Mouse (Mus musculus) liver, adult (tissue): ENCODE measurements around the gene Mettl9.

Experiments used
- GATA4 ChIP-seq: IDR thresholded peaks from 2 replicates; pipeline ENCODE4 v1.6.1; 2014; ENCODE audit warnings: mild to moderate bottlenecking, low read length; ENCODE audit not compliant: insufficient replicate concordance

Mettl9 gene

DNA sequence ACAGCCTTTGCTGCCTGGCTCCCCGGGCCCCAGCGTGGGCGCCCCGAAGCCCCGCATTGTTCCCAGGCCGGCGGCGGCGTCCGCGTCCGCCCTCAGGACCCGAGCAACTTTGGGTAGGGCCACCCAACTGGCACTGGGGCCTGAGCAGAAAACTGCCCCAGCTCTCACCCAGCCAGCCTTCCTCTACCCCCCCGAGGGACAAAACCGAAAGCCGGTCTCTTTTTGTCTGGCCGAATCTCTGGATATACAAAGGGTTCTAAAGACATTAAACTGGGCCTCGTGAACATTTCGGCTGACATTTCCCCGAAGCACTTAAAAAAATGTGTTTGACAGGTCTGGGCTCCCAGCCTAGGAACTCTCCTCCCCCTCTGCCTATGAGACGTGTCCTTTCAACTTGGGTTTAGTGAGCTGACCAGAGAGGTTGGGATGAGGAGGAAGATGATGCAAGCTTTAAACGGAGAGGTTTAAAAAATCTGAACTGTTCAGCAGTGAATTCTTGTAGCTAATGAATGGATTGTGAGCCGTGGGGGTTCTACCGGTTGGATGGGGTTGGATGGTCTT is 996 bp downstream of the Mettl9 start:
- TF ChIP-seq GATA4: no peak

DNA sequence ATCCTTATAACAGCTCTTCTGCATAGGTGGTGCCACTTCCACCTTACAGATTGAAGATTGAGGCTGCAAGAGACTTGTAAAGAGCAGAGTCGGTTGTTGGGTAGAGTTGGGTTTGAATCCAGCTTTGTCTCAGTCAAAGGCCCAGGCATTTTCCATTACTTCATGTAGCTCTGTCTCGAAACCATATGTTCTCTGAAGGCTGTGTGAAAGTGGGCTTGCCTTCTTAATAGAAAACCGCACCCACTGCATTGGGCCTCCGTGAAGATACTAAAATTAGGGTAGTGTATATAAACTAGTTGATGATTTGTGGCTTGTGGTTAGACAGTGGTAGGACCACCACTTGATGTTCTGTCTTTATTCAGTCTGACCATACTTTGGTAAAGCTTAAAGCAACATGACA is 6.3 kb downstream of the Mettl9 start:
- no peak for TF ChIP-seq GATA4

DNA sequence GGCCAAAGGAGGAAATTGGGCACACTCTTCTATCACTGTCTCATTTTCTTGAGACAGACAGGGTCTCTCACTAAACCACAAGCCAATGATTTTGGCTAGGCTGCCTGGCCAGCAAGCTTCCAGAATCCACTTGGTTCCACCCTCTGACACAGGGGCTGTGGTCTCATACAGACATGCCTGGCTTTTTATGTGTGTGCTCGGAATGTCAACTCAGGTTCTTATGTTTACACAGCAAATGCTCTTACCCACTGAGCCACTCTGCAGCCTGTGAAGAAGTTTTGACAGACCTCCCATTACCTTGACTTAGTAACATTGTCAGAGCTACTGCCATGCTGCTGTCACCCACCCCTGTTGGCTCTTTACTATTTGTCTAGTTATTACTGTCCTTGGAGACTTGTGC is 7.7 kb downstream of the Mettl9 start:
- TF ChIP-seq GATA4: no peak

DNA sequence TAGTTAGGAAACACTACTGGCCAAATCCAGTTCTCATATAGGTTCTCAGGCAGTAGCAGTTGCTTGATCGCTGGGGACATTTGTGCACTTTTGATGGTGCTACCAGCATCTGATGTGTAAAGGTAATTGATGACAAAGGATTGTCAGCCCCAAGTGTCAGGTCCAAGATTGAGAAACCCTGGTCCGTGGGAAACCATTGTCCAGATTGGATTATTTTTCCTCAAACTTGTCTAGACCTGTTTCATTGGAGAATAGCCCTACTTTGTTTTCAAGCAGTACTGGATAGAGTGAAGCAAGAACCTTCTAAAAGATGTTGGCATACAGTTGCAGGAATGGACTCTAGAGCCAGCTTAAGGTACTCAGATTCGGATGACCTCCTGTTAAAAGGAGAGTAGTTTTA is 8.8 kb downstream of the Mettl9 start:
- no peak for TF ChIP-seq GATA4

DNA sequence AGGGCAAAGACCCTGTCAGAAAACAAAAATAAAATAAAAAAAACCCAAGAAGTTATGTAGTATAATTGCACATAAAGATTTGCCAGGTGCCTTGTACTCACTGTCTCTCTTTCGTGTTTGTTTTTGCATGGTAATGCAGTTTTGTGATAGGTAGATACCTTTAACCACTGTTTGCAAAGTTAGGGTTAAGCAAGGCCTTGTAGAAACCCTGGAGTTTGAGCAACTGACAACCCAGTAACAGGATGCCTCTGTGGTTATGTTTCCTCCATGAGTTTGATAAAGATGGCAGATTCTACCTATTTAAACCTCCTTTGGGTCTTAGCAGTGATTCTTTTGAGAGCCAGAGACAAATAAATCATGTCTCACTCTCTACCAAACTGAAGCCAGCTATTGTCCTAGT is 9.3 kb downstream of the Mettl9 start:
- TF ChIP-seq GATA4: no peak

DNA sequence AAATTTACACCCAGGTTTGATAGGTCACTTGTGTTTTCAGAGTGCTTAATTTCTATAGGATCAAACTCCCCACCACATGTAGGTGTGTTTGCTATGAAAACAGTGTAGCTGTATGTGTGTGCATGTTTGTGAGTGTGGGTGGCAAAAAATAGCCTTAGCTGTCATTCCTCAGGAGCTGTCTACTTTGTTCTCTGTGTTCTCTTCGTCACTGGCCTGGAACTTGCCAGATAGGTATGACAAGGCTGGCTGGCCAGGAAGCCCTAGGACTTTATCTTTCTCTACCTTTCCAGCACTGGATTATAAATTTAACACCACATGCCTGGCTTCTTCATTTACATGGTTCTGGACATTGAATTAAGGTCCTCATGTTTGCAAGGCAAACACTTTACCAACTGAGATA is 10.0 kb downstream of the Mettl9 start:
- TF ChIP-seq GATA4: no peak

DNA sequence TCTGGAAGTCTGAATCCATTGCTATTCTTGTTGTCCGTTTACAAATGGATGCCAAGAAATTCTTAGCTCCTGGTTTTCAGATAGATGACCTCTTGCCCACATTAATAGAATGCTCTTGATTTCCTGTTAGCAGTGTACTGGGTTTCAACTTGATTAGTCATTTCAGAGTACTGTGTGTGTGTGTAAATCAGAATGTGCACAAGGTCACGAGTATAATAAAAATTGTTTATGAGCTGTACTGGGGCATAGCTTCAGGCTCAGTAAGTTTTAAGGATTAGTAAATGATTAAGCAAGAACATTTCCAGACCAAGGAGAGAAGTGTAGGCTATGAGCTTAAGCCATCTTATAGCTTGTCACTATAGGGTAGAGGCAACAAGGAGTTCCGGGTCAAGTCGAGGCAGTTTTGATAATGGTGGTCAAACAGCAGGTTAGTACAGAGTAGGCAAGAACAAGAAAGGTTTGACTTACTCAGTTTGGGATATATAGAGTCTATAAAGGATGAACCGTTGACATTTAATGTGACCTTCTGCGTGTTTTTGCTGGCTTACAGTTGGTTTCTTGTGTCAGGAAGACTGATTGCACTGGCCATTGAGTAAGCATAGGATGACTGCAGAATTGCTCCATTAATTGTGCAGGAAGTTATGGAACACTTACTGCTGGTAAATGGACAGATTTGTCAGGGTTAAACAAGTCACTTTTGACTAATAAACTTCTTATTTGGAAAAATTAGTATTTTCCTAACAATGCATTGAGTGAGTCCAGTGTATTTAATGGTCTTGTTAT is 11.6 kb downstream of the Mettl9 start:
- no peak for TF ChIP-seq GATA4

DNA sequence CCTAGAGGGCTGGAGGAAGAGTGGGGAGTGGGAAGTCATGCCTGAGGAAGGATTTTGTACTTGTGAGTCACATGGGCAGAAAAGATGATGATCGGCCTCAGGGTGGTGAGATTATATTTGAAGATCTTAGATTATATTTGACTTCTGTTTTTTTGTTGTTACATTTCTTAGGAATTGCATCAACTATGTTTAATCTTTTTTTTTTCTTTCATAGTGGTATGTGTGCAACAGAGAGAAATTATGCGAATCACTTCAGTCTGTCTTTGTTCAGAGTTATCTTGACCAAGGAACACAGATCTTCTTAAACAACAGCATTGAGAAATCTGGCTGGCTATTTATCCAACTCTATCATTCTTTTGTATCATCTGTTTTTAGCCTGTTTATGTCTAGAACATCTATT is 13.4 kb downstream of the Mettl9 start:
- no peak for TF ChIP-seq GATA4

DNA sequence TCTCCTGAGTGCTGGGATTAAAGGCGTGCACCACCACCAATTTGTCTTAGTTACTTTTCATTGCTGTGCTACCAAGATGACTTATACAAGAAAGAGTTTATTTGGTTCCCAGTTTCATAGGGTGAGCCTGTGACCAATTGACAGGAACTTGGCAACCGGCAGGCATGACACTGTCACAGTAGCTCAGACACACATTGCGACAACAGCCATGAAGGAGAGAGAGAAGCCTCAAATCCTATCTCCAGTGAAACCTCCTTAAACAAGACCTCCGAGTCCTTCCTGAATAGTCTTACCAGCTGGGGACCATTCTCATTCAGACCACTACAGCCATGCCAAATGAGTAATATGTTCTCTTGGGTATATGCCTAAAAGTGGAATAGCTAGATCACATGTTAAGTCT is 18.8 kb downstream of the Mettl9 start:
- no peak for TF ChIP-seq GATA4

DNA sequence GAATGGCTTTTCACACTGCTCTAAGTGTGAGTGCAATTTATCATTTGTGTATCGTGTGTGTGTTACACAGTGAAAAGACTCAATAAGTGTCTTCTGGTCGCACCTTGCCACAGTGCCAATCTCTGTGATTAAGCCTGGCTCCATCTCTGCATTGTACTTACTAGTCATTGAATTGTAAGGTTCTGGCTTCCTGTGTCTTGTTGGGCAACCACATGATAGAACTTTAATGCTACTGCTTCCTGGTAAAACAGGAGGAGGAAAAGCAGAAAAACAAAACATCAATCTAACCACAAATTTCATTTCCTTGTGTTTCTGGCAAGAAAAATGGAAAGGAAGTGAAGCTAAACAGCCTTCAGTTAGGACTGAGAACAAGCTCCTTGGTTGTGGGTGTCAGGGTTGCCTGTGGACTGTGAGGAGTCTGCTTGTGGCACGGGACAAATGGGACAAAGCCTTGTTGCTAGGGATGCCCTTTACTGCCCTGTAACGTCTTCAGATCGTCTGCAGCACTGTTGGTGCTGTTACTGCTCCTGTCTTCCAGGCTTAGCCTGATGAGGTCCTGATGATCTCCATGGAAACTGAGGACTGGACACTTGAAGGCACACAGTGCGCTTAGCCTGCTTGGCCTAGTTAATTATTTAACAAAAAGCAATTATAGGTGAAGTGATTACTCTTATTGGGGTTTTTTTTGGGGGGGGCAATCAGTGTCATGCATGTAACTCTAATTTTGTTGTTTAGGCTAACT is 25.4 kb downstream of the Mettl9 start:
- TF ChIP-seq GATA4: no peak

DNA sequence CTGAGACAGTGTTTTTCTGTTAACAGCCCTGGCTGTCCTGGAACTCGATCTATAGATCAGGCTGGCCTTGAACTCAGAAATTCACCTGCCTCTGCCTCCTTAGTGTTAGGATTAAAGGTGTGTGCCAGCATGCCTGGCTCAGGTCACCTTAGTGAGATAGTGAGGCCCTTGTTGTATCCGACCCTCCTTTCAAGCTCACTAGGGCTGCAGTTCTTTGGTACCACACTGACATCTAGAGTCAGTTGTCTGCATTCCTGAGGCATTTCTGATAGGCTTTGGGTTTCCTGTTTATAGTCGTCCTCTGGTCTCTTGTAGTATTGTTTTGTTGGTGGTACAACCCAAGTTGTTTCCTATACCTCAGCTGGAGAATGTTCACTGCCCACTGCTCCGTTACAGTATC is 30.1 kb downstream of the Mettl9 start:
- no peak for TF ChIP-seq GATA4

DNA sequence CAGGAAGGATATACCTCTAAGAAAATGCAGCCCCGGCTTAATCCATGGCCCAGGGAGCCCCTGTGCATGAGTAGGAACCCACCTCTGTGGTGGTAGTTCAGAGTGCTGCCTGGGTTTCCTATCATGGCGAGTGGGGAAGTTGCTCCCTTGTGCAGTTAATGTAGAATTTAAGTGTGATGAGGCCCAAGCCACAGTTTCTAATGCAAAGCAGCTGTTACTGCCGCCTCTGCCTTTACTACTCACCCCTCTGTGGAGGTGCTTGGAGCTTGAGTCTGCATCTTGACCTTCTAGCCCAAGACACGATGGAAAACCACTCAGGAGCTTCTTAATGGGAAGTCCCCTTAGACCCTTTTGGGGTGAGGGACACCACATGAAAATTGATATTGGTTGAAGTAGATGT is 37.0 kb downstream of the Mettl9 start:
- TF ChIP-seq GATA4: no peak

DNA sequence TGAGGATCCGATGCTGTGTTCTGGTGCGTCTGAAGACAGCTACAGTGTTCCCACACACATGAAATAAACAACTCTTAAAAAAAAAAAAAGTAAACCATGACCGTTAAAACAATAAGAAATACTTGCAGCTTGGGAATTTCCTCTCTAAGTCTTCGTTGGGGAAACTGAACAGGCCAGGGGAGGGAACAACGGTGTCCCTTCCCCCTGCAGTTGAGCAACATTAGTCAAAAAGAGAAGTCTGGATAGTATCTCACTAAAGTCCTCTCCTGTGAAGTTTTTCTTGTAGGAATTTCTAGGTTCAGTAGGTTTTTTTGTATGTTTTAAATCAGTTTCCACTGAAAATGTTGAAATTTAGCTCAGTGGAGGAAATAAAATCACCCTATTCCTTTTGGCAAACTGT is 38.3 kb downstream of the Mettl9 start:
- no peak for TF ChIP-seq GATA4

DNA sequence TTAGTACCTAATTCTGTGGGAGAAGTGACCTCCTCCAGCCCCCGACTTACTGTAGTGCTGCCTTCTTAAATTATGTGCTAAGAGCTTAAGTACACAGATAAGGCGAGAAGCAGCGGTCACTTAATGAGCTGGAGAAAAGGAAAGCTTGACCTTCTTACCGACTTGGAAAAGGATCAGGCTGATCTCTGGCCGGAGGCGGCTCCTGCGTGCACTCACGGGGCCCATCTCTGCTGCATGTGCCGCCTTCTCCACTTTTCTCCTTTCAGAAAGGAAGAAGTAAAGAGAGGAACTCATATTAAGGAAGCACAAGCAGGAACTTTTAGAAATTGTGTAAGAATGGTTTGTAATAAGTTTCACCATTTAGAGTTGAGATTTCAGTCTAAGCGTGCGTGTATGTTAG is 40.0 kb downstream of the Mettl9 start, which contains the start of gene Igsf6:
Igsf6 (minus strand) TSS at position 292 of the 400 bp plus-strand sequence.
- no peak for TF ChIP-seq GATA4

DNA sequence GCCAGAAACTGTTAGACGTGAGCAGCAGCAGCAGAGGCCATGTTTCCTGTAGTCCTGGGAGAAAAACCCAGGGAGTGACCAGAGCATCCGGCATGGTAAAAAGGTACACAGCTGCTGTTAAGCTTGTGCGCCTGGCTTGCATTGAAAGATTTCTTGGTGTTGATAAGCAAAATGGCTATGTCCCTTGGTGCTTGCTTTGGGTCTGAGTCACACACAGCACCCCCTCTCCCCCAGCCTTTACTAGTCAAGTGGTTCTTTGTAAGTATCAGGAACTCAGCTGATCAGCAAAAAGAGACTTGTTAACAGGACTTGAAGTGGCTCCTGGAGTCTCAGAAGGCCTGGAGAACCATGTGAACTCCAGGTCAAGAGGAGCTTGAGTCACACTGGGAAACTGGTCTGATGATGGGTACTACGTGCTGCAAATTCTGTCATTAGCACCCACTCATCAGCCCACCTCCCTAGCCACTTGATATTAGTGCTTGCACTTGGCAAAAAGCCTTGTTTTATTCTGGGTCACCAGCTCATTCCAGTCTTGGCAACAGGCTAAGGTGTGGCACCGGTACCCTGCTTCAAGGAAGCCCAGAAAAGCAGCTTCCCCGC is 40.7 kb downstream of the Mettl9 start:
- TF ChIP-seq GATA4: no peak

DNA sequence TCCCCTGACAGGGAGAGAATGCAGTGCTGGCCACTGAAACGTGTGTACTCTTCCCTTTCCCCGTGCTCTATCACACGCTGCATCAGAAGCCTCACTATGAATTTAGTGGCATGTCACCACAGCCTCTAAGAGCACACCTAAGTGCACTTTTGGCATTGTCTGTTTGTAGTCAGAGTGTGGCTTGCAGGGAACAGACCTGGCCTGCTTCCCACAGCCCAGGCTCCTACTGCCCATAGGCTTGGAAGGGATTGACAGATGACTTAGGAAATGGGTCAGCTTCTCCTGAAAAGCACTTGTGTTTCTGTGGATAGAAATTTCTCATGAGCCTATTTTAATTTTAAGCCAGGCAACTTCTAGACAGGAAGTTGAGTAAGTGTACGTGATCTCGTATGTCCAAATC is 41.2 kb downstream of the Mettl9 start:
- no peak for TF ChIP-seq GATA4
